Mouse (Mus musculus): Measurements from ENCODE around the gene AU022252. TPM values are rescaled to one million over a fixed set of nuclear protein-coding genes. Genes with fewer than 3 reads are reported as not detected.

Gene AU022252
- polyA plus RNA-seq, 1 experiment from 2014 or later, result 15.6 TPM

DNA sequence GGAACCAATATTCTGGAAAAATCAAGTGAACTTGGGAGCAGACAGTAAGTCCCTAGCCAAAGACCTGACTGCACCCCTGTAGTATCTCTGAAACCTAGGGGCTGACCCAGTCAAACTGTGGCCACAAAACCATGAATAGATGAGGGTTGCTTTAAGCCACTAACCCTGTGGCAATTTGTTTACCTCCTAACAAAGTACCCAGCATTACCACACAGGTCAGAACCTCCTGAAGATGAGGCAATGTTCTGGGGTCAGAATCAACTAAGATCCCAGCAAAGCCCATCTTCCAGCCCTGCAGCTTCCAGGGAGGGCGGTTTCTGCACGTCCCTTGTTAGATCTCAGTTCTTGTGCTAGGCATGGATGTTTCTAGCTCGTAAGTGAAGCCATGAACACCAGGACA lies 8.0 kb downstream of the AU022252 start:
- Histone ChIP-seq H3K27ac (replicated peaks) (no peak overlapping the region), H3K9me3 (ENCODE audit: control insufficient read depth, low read length) (no peaks in the 10 kb centered on the region), H3K36me3 (ENCODE audit: control insufficient read depth, insufficient read depth, low read length) (peaks cover 10% of the 10 kb centered on the region; the same call in 1 of the 2 replicates), H3K4me1 (replicated peaks; ENCODE audit: control insufficient read depth, insufficient read depth) (no peaks in the 10 kb centered on the region), H3K27me3 (ENCODE audit: control insufficient read depth, insufficient read depth, low read length) (no peaks in the 10 kb centered on the region), H3K9ac (ENCODE audit: low read length) (no peak overlapping the region), H3K4me2 (replicated peaks; ENCODE audit: low read depth) (no peak overlapping the region), H3K4me3 (ENCODE audit: low read depth, low read length) (no peak overlapping the region)
- no peak for DNase-seq (ENCODE audit: low spot score)
- TF ChIP-seq CTCF (IDR thresholded peaks at IDR 0.05; ENCODE audit: low read depth), result no peak
- no peak for TF ChIP-seq EP300 (optimal IDR thresholded peaks at IDR 0.05)
- ATAC-seq (ENCODE audit: low FRiP score, low TSS enrichment), result no peak
- 95% methylated on average over 3 of the region's 3 CpGs for WGBS

GRCm38 (mm10) chr4:119223696-119224095 lies 8.8 kb downstream of the AU022252 start:
- no peak overlapping the region for H3K4me3 ChIP-seq (ENCODE audit: low read depth, low read length)
- peaks cover 10% of the 10 kb centered on the region; the same call in 1 of the 2 replicates for H3K36me3 ChIP-seq (ENCODE audit: control insufficient read depth, insufficient read depth, low read length)
- WGBS, result 69% methylated on average over 1 of the region's 1 CpGs
- no peaks in the 10 kb centered on the region for H3K27me3 ChIP-seq (ENCODE audit: control insufficient read depth, insufficient read depth, low read length)
- no peak overlapping the region for H3K27ac ChIP-seq (replicated peaks)
- H3K4me1 ChIP-seq (replicated peaks; ENCODE audit: control insufficient read depth, insufficient read depth), result no peaks in the 10 kb centered on the region
- no peaks in the 10 kb centered on the region for H3K9me3 ChIP-seq (ENCODE audit: control insufficient read depth, low read length)
- ATAC-seq (ENCODE audit: low FRiP score, low TSS enrichment), result peak; percentile 45; the same call in 1 of the 2 replicates
- H3K9ac ChIP-seq (ENCODE audit: low read length), result no peak overlapping the region
- DNase-seq (ENCODE audit: low spot score), result peak; percentile 50
- H3K4me2 ChIP-seq (replicated peaks; ENCODE audit: low read depth), result no peak overlapping the region
- no peak for TF ChIP-seq EP300 (optimal IDR thresholded peaks at IDR 0.05)
- peak; percentile 80 for TF ChIP-seq CTCF (IDR thresholded peaks at IDR 0.05; ENCODE audit: low read depth)

DNA sequence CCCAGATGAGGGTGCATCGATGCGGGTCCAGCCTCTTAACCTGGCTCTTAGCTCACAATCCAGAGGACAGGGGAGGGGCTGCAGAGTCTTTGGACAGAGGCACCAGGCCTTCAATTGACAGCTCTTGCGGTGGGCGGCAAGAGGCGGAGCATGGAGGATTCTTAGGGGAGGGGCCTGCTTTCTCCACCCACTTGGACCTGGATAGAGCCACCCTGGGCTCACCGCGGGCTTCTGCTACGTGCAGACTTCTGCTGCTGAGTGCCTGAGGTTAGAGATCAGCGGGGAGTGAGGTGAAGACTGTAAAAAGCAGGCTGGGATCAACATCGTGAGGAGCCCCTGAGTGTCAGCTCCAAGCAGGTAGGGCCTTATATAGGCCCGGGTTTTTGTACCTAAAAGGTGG lies 14.3 kb downstream of the AU022252 start, which contains the start of gene Tmem269:
TSS of gene Tmem269 (minus strand) at position 49 of the 400 bp plus-strand sequence.
- DNase-seq (ENCODE audit: low spot score) (no peak), ATAC-seq (ENCODE audit: low FRiP score, low TSS enrichment) (no peak)

DNA sequence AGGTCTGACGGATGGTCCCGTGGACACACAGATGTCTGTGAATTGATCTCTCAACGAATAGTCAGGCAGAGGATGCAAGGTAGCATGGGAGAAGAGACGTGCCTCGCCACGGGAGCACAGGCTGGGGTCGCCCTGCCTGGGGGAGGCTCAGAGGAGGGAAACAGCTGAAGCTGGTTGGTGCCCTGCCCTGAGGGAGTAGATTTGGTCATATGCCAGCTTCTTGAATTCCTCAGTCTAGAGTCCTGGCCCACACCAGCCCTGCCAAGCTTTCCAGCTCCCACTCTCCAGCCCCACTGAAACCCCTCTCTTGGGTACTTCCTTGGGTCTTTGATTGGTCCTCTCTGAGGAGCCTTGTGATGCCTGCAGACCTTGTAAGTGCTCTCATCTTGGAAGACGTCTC lies 15.8 kb downstream of the AU022252 start:
- no peak overlapping the region for H3K4me2 ChIP-seq (replicated peaks; ENCODE audit: low read depth)
- DNase-seq (ENCODE audit: low spot score) (no peak), ATAC-seq (ENCODE audit: low FRiP score, low TSS enrichment) (peak; percentile 35; the same call in 1 of the 2 replicates)
- no peak overlapping the region for H3K9ac ChIP-seq (ENCODE audit: low read length)
- no peak overlapping the region for H3K4me3 ChIP-seq (ENCODE audit: low read depth, low read length)
- H3K4me1 ChIP-seq (replicated peaks; ENCODE audit: control insufficient read depth, insufficient read depth), result no peaks in the 10 kb centered on the region
- H3K27ac ChIP-seq (replicated peaks), result no peak overlapping the region
- no peaks in the 10 kb centered on the region for H3K36me3 ChIP-seq (ENCODE audit: control insufficient read depth, insufficient read depth, low read length)
- no peaks in the 10 kb centered on the region for H3K9me3 ChIP-seq (ENCODE audit: control insufficient read depth, low read length)
- 57% methylated on average over 8 of the region's 8 CpGs for WGBS
- TF ChIP-seq CTCF (IDR thresholded peaks at IDR 0.05; ENCODE audit: low read depth) (no peak), EP300 (optimal IDR thresholded peaks at IDR 0.05) (no peak)
- no peaks in the 10 kb centered on the region for H3K27me3 ChIP-seq (ENCODE audit: control insufficient read depth, insufficient read depth, low read length)

More for the DNA sequence above, 14.3 kb downstream of the AU022252 start, which contains the start of gene Tmem269:
- WGBS, result 13% methylated on average over 11 of the region's 11 CpGs
- no peak within 1 kb of the TSS for H3K27ac ChIP-seq (replicated peaks)
- H3K4me2 ChIP-seq (replicated peaks; ENCODE audit: low read depth), result no peak within 1 kb of the TSS
- no peaks in the 10 kb centered on the region for H3K4me1 ChIP-seq (replicated peaks; ENCODE audit: control insufficient read depth, insufficient read depth)
- no peaks in the 10 kb centered on the region for H3K9me3 ChIP-seq (ENCODE audit: control insufficient read depth, low read length)
- no peaks in the 10 kb centered on the region for H3K27me3 ChIP-seq (ENCODE audit: control insufficient read depth, insufficient read depth, low read length)
- TF ChIP-seq EP300 (optimal IDR thresholded peaks at IDR 0.05), result no peak
- TF ChIP-seq CTCF (IDR thresholded peaks at IDR 0.05; ENCODE audit: low read depth), result no peak
- no peak within 1 kb of the TSS for H3K9ac ChIP-seq (ENCODE audit: low read length)
- no peak within 1 kb of the TSS for H3K4me3 ChIP-seq (ENCODE audit: low read depth, low read length)
- no peaks in the 10 kb centered on the region; the same call in 1 of the 2 replicates for H3K36me3 ChIP-seq (ENCODE audit: control insufficient read depth, insufficient read depth, low read length)

DNA sequence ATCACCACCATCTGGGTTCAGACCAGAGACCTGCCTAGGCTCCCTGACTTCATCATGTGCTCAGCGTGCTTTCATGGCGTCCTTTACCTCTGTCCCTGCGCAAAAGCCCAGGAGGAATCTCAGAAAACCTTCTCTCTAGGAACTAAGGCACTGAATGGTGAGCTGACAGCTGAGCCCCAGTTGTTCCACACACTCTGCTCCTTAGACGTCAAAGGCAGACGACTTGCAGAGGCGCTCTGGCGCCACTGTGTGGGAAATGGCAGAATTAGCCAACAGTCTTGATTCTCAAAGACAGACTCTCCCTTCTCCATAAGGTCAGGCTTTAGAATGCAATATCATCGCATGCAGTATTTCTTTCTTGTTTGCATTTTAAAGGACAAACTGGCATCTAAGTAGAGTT lies 27.8 kb downstream of the AU022252 start:
- WGBS, result 19% methylated on average over 8 of the region's 8 CpGs
- DNase-seq (ENCODE audit: low spot score), result peak; percentile 67

GRCm38 (mm10) chr4:119198105-119198504 lies 34.4 kb downstream of the AU022252 start:
- Histone ChIP-seq H3K27ac (replicated peaks) (no peak overlapping the region), H3K36me3 (ENCODE audit: control insufficient read depth, insufficient read depth, low read length) (no peaks in the 10 kb centered on the region), H3K4me2 (replicated peaks; ENCODE audit: low read depth) (no peak overlapping the region), H3K4me3 (ENCODE audit: low read depth, low read length) (no peak overlapping the region), H3K9me3 (ENCODE audit: control insufficient read depth, low read length) (no peaks in the 10 kb centered on the region), H3K27me3 (ENCODE audit: control insufficient read depth, insufficient read depth, low read length) (no peaks in the 10 kb centered on the region), H3K9ac (ENCODE audit: low read length) (no peak overlapping the region), H3K4me1 (replicated peaks; ENCODE audit: control insufficient read depth, insufficient read depth) (peaks cover 2% of the 10 kb centered on the region; the same call in 1 of the 2 replicates)
- no peak for DNase-seq (ENCODE audit: low spot score)
- TF ChIP-seq CTCF (IDR thresholded peaks at IDR 0.05; ENCODE audit: low read depth), result no peak
- no peak for TF ChIP-seq EP300 (optimal IDR thresholded peaks at IDR 0.05)
- WGBS, result 78% methylated on average over 6 of the region's 6 CpGs
- ATAC-seq (ENCODE audit: low FRiP score, low TSS enrichment), result no peak

More for the DNA sequence above, 27.8 kb downstream of the AU022252 start:
- H3K9me3 ChIP-seq (ENCODE audit: control insufficient read depth, low read length), result no peaks in the 10 kb centered on the region
- TF ChIP-seq CTCF (IDR thresholded peaks at IDR 0.05; ENCODE audit: low read depth) (peak; percentile 94), EP300 (optimal IDR thresholded peaks at IDR 0.05) (no peak)
- no peak overlapping the region for H3K4me3 ChIP-seq (ENCODE audit: low read depth, low read length)
- no peaks in the 10 kb centered on the region for H3K4me1 ChIP-seq (replicated peaks; ENCODE audit: control insufficient read depth, insufficient read depth)
- H3K27ac ChIP-seq (replicated peaks), result no peak overlapping the region
- peak; percentile 55; the same call in 1 of the 2 replicates for ATAC-seq (ENCODE audit: low FRiP score, low TSS enrichment)
- H3K9ac ChIP-seq (ENCODE audit: low read length), result no peak overlapping the region
- no peaks in the 10 kb centered on the region for H3K27me3 ChIP-seq (ENCODE audit: control insufficient read depth, insufficient read depth, low read length)
- no peaks in the 10 kb centered on the region for H3K36me3 ChIP-seq (ENCODE audit: control insufficient read depth, insufficient read depth, low read length)
- no peak overlapping the region for H3K4me2 ChIP-seq (replicated peaks; ENCODE audit: low read depth)
